Mouse (Mus musculus) ovary, postnatal 10 days (tissue): ENCODE data around the gene Tgfbr2.

Experiments used
- DNase-seq: peaks from one replicate; pipeline ENCODE4 v3.0.0; 2022; ENCODE audit warnings: low spot score

Gene Tgfbr2

DNA sequence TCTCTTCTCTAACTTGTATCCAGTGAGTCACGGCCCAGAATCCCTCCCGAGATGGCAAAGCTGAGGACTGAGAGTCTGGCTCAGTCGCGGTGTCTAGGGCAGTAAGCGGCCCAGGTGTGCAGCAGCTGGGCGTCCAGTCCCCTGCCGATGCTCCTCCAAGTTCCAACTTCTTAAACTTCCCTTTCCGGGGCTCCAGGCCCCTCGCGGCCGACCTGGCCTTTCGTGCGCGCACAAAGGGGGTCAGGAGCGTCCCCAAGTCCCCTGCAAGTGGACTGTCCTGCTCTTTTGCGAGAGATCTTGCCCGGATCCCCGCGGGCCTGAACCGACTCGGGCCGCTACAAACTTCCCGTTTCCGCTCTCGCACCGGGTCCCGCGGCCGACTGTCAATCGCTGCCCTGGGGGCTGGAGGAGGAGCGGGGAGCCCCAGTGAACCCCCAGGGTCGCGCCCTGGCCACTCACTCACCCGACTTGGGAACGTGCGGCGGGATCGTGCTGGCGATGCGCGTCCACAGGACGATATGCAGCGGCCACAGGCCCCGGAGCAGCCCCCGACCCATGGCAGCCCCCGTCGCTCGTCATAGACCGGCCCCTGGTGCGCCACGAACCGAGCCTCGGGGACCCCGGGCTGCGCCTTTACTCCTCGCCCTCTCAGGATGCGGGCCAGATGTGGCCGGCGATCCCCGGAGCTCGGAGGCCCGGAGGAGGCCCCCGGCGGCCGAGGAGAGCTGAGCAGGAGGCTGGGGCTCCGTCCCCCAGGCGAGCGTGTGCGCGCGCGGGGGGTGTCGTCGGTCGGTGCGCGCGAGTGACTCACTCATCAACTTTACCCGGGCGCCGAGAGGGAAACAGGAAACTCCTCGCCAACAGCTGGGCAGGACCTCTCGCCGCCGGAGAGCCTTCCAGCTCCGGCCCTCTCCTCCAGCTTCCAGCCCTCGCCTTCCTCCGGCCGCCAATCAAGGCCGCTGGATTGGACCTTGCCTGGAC, at the start of gene Tgfbr2:
Gene Tgfbr2, minus strand, starts transcription at position 880 of the 981 bp plus-strand sequence.
- peak; percentile 67 for DNase-seq

DNA sequence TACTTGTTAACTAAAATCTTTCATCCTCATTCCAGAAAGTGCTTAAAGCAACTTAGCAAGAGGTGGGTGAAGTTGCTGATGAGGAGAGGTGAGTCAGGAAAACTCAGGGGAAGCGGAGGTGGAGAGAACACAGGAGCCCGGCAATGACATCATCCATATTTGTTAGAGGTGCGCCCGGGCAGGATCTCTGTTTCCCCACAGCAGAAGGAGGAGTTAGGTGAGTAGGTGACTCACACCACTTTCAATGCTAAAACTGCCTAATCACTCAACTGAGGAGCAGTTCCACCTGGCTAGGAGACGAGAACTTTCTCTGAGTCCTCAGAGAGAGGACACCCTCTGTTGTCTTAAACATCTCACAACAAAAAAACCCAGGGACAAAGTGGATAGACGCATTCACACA, 48.2 kb upstream of the Tgfbr2 start:
- no peak for DNase-seq

DNA sequence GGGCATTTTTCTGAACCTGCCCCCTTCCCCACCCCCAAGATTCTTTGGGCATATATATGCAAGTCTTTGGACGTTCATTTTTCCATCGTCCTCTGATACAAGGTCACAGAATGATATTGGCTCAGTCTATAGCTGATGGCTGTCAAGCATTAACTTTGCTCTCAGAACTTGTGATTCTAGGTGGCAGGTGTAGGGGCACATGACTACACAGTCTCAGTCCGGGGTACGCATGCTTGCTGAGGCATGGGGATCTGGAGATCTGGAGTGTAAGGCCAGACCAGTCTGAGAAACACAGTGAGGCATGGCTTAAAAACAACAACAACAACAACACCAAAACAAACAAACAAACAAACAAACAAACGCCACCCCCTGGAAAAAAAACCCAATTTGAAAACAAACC, 47.5 kb upstream of the Tgfbr2 start:
- DNase-seq = no peak

DNA sequence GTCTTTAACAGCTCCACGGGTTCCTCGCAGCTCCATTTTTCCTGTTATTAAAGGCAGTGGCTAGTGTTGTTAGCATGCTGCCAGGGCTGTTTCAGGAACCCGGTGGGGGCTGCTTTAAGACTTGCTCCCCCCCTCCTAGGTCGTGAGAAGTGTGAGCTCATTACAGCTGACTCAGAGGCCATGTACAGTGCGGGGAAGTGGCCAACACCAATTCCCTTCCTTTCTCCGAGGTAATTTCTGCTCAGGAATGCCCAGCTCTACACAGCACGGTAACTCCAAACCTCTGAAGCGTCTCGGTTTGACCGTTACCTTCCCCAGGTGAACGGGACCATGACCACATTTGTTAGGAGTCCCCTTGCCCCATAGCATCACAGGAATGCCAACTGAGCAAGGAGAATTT, 46.8 kb upstream of the Tgfbr2 start:
- DNase-seq = no peak

DNA sequence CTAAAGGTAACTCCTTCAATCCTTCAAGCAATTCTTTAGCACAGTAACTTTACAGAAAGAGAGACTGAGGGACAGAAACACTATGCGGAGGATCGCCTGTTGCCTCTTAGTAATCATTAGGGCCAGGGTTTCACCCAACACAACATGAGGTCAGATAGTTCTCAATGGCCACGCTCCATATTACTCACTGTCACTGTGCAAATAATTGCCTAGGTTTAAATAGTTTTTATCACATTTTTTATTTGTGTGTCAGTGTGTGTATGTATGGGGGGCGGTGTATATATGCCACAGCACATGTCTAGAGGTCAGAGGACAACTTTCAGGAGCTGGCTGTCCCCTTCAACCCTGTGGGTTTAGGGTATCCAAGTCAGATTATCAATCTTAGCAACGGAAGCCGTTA, 46.4 kb upstream of the Tgfbr2 start:
- no peak for DNase-seq

DNA sequence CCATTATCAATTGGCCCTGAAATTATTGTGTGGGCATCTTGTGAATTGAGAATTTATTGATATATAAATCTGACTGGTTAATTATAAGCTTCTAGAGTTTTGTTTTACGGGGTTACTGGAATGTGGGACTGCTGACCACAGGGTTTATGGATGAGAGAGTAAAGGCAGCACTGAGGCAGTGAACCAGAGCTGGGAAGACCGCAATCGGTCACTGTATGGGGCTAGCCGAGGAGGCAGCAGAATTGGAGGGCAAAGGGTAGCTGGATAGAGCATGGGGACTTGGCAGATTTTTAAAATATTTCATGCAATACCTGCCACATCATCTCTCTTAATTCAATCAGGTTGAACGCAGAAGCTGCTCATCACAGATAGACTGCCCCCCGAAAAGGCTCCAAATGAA, 45.5 kb upstream of the Tgfbr2 start:
- no peak for DNase-seq

DNA sequence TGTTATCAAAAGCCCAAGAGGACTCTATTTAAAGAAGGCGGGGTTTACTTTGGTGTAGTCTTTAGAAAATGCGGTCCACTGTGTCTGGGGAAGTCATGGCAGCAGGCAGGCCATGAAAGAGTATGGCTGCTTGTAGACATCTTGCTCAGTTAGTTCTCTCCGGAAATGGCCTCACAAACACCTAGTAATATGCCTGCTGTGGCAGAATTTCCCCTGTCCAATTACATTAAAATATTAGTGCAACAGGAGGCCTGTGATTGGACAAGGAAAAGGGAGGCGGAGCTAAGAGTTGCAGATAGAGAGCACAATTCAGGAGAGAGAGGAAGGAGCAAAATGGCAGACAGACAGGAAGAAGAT, 45.0 kb upstream of the Tgfbr2 start:
- DNase-seq = no peak

DNA sequence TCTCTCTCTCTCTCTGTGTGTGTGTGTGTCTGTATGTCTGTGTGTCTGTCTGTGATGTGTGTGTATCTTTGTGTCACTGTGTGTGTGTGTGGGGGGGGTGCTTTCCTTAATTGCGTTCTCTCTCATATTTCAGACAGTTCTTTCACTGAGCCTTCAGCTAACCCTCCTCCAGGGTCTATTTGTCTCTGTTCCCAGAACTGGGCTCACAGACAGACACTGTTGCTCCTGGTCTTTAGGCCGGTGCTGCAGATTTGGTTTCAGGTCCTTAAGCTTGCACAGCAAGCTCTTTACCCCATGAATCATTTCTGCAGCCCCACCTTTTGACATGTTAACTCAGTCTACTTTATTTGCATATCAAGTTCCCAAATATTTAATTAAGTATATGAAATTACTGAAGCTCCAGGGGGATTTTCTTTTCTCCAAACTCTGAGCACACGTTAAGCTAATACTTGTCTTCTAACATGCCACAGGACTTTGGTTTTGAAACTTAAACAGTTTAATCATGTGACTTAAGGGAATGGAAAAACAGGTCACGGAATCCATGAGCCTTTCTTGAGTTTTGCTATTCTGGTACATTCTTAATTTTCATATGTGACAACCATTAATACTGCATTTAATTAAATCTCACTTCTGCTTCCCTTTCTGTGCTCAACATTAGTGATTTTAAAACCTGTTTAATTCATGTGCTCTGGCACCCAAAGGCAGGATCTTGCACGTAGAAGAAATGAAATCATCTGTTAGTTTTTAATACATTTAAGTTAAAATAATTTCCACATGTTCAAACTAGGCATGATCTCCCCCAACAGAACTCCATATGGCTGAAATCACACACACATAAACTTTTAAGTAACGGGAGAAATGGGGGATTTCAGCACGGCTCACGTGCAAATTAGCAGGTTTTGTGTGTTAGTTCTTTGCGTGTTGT, 44.3 kb upstream of the Tgfbr2 start:
- DNase-seq = no peak

DNA sequence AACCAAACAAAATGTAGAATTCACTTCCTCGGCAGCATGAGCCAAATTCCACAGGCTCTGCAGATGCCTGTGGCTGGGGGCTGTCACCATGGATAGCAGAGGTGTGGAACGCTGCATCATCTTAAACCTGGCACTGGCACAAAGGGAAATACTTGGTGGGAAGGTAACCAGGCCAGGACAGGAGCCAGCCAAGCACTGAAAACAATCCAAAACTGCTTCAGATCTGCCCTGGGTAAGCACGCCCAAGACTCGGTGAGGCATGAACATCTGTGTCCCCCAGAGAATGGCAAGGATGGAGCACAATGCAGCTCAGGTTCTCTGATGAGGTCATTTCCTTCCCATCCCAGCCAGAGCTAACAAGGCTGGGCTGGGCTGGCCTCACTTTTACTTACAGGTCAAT, 43.6 kb upstream of the Tgfbr2 start:
- no peak for DNase-seq

DNA sequence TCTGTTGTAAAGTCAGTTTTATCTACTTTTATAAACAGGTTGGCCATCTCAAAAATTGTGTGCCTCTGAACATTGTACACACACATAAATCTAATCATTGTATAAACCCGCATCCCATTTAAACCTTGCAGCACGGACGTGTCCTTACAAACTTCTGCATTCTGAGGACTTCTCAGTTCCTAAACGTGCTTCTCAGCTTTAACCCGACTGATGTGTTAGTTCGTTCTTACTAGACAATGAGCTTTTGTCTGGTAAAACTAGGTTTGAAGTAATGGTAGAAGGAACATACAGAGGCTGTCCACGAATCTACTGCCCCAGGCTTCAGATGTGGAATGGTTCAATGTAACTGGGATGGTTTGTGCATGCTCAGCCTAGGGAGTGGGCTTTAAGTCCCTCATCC, 41.9 kb upstream of the Tgfbr2 start:
- DNase-seq = no peak

DNA sequence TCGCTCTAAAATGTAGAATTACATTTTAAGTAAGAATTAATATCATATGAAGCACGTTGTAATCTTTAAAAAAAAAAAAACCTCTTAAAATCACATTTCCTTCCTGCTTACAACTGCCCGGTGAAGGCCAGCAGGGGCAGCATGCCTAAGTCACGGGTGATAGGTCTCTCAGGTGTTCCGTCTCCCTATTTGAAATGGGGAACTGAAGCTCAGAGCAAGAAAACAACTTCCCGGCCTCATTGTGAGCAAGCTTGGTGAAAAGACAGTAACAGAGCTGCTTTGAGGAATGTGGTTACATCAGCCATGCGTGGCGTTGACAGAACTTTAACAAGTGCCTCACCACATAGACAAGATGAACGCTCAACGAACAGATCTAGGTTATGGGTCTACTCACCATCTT, 41.5 kb upstream of the Tgfbr2 start:
- no peak for DNase-seq

DNA sequence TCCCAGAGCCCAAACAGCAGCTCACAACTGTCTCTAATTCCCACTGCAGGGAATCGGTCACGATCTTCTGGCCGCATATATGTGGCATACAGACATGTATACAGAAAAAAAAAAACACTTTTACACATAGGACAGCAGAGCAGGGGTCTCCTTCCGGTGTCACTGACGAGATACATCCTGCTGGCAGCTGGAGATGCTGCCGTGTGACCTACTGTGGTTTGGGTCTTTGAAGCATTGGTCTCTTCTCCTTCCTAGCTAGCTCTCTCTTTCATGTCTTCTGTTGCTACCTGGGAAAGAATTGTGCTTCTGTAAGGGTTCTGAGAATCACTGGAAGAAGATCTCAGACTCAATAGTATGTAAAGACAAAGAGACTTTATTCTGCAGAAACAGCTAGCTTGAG, 39.1 kb upstream of the Tgfbr2 start:
- DNase-seq = no peak

DNA sequence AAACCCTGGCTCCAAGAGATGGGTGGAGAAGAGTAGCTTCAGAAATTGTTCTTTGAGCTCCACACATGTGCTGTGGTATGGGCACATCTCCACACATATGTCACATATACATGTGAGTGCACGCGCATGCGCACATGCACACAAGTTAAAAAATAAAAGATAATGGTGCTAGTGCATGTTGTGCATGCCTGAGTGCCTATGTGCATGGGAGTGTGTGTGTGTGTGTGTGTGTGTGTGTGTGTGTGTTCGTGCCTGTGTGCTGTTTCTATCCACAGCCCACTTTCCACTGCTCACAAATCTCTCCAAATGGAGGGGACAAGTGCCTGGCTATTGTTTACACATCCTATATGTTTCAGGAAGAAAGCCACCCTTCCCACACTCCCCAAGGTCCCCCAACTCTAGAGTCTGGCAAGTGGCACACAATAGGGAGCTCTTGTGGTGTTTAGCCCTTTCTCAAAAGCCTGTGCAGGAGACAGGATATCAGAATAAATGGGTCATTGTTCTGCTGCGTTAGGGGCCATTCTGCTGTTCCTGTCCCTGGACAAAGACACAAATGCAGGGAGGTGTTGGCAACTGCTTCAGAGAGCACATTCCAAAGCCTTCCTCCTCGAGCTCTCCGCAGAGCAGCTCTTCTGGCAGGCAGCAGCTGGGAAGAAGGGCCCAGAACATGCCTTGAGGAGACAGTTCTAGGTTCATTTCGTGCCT, 37.9 kb upstream of the Tgfbr2 start:
- DNase-seq = no peak

DNA sequence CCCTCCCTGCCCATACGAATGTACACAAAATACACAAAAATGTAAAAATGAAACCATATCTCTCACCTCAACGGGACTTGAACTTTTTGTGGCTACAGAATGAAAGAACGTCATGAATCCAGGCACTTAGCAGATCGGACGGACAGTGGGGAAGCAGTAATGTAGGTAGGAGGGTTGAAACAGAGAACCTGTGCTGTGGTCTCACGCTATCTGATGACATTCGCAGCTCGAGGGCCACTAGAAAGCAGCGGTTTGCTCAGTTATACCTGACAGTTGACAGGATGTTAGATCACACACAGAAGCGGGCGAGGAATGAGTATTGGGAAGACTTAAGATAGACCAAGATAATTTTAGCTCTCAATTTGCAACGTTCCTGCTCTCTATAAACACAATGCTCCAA, 36.9 kb upstream of the Tgfbr2 start:
- no peak for DNase-seq

DNA sequence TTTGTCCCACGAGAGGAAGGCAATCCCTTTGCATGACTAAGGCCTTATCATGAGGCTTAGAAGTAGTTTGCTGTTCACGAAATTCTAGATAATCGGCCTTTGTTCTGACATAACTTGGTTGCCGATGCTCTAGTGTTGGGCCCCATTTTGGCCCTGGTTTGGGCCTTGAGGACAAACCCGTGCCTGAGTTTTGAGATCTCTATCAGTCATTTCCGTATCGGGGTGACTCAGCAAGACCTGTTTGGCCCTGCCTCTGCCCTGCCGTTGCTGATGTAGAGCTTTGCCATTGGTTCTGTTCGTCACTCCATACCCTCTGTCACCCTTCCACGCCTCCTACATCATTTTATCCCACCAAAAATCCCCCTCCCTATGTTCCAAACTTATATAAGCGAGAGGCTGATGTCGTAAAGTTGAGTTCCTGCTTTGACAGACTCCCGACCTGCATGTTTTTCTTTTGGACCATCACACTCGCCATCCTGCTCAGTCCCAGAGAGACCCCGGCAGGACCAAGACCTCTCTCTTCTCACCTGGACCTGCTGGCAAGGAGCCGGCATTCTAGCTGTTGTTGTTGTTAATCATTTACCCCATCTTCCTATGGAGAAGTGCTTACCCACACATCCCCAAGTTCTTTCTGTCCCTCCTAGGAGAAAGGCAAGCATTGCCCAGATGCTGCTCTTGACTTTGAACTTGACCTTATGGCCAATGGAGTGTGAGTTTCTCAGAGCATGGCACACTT, 33.2 kb upstream of the Tgfbr2 start:
- DNase-seq = no peak

DNA sequence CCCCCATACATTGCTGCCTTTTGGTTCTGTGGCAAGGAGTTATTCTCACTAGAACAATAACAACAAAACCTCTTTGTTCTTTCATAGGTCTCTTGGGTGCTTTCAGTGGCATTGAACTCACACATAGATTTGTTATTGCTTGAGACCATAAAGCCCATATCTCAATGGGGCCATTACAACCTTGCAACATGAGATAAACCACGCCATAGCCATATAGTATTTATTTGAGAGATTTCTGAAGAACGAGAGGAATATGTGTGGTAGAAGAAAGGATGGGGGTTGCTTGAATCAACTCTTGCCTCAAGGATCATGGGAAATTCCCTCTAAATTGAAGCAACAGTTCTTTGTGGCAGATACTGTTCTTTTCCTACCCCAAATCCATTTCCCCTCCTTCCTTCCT, 31.7 kb upstream of the Tgfbr2 start:
- no peak for DNase-seq

DNA sequence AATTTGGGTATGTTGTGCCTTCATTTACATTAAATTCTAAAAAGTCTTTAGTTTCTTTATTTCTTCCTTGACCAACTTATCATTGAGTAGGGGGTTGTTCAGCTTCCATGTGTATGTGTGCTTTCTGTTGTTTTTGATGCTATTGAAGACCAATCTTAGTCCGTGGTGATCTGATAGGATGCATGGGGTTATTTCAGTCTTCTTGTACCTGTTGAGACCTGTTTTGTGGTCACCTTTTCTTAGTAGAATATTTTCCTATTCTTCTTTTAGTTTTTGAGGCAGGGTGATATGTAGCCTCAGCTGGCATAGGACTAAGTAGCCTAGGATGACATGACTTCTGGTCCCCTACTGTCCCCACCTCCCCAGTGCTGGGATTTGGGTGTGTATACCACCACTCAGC, 28.5 kb upstream of the Tgfbr2 start:
- DNase-seq = no peak

DNA sequence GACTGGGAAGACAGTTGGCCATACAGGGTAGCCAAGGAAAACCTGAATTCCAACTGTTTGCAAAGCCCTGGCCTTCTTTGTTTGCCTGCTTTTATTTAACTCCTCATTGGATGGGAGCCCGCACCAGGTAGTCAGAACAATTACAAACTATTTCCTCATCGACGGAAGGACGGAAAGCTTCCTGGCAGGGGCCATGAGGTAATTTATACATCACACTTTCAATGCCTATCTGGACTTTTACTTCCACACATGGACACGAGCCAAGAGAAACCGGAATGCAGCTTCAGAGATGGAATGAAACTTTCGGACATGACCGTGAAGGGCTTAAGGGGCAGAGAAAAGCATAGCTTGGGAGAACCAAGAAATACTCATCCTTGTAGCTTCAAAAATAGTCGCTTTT, 24.0 kb upstream of the Tgfbr2 start:
- DNase-seq = no peak

DNA sequence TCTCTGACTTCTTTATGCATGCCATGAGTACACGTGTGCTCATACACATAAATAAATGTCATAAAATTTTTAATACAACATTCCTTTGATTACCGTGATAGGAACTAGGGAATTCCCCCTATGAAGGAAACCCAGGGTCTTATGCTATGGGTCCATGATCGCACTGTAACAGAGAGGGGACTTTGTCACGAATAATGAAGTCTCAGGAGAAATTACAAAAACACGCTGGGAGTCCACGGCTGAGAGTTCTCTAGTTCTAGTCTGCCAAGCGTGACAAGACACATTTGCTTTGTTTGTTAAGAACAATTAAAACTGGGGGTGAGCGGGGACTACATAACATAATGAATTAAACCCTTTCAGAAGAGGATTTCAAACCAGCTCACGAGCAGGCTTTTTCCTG, 23.3 kb upstream of the Tgfbr2 start:
- no peak for DNase-seq

DNA sequence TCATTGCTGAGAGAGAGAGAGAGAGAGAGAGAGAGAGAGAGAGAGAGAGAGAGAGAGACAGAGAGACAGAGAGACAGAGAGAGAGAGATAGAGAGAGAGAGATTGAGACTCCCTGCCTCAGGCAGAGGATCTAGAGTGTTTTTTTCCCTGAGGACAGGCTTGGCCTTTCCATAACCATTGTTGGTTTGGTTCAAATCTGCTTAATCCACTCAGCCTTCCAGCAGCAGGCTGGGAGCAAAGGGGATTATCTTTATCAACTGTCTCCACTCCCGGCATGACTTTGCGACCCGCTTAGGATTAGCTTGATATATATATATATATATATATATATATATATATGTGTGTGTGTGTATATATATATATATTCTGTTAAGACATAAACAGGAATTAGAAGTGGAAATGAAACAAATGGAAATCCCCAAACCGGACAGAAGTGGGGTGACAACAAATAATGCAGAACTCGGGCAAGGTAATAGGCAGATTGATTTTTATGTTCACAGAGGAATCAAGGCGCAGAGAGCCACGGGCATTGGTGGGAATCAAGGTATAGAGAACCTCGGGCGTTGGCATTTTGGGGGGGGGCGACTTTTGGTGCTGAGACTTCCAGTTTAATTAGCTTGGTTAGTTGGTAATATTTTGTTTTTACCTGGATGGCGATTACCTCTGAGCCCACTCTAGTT, 22.5 kb upstream of the Tgfbr2 start:
- DNase-seq = no peak

DNA sequence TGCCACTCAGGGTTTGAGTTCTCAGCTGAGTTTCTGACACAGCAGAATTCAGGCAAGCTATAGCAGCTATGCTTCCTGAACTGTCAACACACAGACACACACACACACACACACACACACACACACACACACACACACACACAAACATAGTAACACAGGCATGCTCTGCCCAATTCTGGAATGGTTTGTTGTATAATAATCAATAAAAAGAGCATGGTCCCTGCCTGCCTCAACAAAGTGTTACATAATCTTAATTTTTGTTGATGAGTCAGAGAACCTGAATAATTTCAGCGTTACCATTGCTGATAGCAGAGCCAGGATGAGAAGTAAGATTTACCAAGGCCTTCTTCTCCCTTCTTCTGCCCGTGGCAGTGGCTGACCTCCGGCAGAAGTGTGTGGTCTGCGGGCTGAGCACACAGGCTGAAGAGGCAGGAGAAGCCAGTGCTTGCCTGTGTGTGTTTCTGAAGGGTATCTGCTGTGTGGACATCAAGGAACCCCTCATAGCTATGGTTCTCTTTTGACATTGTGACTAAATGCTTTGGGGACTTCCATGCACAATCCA, 18.8 kb upstream of the Tgfbr2 start:
- no peak for DNase-seq
